Mouse (Mus musculus): ENCODE measurements around the gene Syt12. TPM values are rescaled to one million over a fixed set of nuclear protein-coding genes. Genes with fewer than 3 reads are reported as not detected.
A peak's percentile ranks its signal among the peaks of the same experiment; 100 is the strongest.

Gene Syt12
- polyA plus RNA-seq, 3 experiments from 2014 or later, result 0.20 TPM; not detected in 2

GRCm38 (mm10) chr19:4446661-4447420 lies 30.4 kb downstream of the Syt12 start:
- no peak for ATAC-seq

GRCm38 (mm10) chr19:4442408-4442807 lies 34.8 kb downstream of the Syt12 start:
- ATAC-seq, result peak; percentile 52

DNA sequence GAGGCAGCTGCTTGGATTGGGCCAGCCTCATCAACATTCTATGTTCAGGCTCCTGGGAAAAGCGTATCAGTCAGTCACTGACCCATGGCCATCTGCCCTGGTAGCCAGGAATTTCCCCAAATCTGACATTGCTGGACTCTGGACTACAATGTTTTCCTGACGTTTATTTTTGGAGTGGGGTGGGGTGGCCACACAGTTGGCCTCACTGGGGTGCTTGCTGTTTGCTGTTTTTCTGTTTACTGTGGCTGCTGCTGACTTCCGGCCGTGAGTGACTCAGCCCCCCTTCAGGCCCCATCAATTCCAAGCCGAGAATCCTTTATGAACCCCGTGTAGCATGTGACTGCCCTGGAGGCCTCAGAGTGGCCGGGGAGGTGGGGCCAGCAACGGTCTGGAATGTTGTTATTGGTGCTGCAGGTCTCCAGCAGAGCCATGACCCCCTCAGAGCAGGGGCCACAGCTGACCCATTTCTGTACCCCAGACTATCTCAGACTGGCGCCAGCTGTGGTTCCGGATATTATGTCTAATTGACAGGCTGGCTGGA lies 35.6 kb downstream of the Syt12 start:
- no peak for ATAC-seq

DNA sequence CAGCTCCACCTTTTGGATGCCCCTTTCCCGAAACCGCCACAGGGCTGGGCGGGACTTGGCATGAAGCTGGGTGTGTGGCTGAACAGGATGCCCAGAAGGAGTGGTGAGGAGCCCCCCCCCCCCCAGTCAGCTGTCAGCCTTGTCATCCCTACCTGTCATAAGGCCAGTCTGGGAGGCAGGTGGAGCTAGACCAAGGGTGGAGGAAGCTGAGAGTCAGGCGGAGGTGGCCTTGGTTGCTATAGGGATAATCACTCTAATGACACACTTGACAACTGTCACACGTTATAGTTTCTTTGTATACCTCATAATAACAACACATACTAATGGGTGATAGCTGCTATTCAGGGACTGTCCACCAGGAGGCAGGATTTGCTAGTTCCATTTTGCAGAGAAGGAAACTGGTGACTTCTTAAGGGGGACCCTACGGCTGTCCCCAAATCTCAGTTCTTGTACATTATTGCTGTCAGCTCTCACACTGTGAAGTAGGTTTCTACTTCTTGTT lies 36.1 kb downstream of the Syt12 start:
- ATAC-seq, result peak; percentile 41

DNA sequence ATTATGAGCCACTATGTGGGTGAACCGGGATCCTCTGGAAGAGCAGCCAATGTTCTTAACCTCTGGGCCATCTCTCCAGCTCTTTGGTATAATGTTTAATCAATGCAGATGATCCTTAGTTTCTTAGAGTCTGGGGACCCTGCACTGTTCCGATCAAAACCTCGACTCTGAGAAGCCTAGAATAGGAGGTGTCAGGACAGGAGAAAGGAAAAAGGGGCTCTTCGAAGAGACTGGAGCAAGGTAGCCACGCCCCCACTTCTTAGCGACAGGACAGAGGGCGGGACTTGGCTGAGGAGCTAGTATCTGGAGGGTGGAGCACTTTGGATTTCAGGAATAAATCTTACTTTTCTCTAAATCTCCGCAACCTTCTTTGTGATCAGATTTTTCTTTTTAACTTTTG lies 37.0 kb downstream of the Syt12 start:
- no peak for ATAC-seq

- ATAC-seq, result no peak
Observed at GRCm38 (mm10) chr19:4439161-4439801, 38.0 kb downstream of the Syt12 start, which contains the start of gene Rhod. Rhod (minus strand) TSS chr19:4439432.

DNA sequence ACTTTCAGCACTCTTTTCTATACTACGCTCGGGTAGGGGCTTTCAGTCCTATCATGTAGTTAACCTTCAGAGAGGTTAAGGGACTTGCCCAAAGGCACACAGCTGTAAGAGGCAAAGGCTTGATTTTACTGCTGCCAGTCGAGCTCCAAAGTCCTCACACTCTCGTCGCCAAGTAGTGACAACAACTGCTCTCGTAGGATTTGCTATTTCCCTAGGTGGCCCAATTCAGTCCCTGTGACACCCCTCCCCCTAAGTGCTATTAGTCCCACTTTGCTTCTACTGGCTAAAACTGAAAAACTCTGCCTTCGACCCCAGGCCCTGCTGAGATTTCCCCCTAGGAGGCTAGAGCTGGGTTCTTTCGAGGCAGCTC lies 38.5 kb downstream of the Syt12 start:
- no peak for ATAC-seq

DNA sequence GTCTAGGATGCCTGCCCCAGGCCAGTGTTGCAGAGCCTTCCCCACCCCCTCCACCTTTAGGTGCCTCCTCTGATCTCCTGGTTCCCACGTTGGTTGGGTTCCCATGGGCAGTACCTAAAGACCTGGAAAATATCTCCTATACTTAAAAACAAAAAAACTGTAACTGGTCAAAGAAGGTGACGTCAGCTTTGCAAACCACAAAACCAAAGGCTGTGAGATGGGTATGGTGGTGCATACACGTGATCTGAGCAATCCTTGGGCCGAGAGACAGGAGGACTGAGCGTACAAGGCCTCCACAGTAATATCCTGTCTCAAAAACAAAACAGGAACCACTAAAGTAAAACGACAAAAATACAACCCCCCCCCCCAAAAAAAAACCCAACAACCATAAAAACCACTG lies 39.4 kb downstream of the Syt12 start:
- no peak for ATAC-seq

DNA sequence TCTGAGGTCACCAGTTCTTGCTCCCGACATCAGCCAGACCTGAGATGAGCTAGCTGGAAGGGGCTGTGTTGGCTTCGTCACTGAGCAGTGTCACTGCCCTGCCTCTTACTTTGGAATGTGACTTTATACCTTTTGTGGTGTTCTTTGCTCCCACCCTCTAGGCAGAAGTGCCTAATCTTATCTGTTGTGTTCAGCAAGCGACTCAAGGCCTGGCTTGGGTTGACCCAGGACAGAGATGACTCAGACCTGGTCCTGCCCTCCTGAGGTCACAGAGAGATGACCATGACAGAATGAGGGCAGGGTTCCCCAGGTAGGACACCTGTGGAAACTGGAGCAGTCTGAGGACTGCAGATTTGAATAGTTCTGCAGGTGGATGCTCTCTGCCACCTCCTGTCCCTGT lies 41.0 kb downstream of the Syt12 start:
- no peak for ATAC-seq

- ATAC-seq, result no peak
Observed at GRCm38 (mm10) chr19:4434999-4435398, 42.2 kb downstream of the Syt12 start.

- ATAC-seq, result no peak
Observed at GRCm38 (mm10) chr19:4433756-4434155, 43.5 kb downstream of the Syt12 start.

GRCm38 (mm10) chr19:4430091-4430620 lies 47.1 kb downstream of the Syt12 start:
- no peak for ATAC-seq

GRCm38 (mm10) chr19:4425610-4426366 lies 51.5 kb downstream of the Syt12 start:
- no peak for ATAC-seq

GRCm38 (mm10) chr19:4423021-4423420 lies 54.2 kb downstream of the Syt12 start:
- no peak for ATAC-seq

- ATAC-seq, result no peak
Observed at GRCm38 (mm10) chr19:4422581-4422980, 54.7 kb downstream of the Syt12 start.

- no peak for ATAC-seq
Observed at GRCm38 (mm10) chr19:4420153-4420910, 56.9 kb downstream of the Syt12 start.

- ATAC-seq, result no peak
Observed at GRCm38 (mm10) chr19:4419711-4420110, 57.5 kb downstream of the Syt12 start.

GRCm38 (mm10) chr19:4417713-4418112 lies 59.5 kb downstream of the Syt12 start:
- no peak for ATAC-seq

GRCm38 (mm10) chr19:4417183-4417582 lies 60.1 kb downstream of the Syt12 start:
- peak; percentile 38 for ATAC-seq

DNA sequence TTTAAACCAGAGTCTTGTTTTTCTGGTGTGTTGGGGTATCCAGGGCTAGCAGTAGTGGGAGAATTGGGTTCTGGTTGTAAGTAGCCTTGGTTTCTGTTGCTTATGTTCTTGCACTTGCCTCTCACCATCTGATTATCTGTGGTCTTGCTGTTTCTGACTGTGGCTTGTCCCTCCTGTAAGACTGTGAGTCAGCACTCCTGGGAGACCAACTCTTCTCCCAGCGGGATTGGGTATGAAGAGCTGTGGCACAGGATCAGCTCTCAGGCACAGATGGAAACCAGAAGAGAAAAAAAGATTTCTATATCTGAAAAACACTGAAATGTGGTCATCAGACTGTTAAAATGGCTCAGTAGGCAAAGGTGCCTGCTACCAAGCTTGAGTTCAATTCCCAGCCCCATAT lies 62.6 kb downstream of the Syt12 start:
- no peak for ATAC-seq

GRCm38 (mm10) chr19:4409062-4409461 lies 68.2 kb downstream of the Syt12 start:
- no peak for ATAC-seq

DNA sequence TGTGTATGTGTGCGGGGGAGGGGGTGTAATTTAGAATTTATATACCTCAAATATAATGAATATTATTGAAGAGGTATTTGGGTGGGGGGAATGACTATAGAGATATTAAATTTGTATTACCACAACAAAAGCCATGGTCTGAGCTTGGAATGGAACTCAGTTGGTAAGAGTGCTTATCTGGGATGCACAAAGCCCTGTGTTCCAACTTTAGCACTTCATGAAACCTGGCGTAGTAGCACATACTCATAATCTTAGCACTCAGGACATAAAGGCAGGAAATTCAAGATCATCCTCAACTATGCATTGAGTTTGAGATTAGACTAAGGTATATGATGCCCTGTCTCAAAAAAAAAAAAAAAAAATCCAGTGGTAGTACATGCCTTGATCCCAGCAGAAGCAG lies 72.4 kb downstream of the Syt12 start:
- no peak for ATAC-seq
